Mouse (Mus musculus): ENCODE measurements around the gene Sec24c. TPM values are rescaled to one million over a fixed set of nuclear protein-coding genes. Genes with fewer than 3 reads are reported as not detected.

Sec24c gene
- polyA plus RNA-seq, 2 experiments = 28.4 to 37.1 TPM

DNA sequence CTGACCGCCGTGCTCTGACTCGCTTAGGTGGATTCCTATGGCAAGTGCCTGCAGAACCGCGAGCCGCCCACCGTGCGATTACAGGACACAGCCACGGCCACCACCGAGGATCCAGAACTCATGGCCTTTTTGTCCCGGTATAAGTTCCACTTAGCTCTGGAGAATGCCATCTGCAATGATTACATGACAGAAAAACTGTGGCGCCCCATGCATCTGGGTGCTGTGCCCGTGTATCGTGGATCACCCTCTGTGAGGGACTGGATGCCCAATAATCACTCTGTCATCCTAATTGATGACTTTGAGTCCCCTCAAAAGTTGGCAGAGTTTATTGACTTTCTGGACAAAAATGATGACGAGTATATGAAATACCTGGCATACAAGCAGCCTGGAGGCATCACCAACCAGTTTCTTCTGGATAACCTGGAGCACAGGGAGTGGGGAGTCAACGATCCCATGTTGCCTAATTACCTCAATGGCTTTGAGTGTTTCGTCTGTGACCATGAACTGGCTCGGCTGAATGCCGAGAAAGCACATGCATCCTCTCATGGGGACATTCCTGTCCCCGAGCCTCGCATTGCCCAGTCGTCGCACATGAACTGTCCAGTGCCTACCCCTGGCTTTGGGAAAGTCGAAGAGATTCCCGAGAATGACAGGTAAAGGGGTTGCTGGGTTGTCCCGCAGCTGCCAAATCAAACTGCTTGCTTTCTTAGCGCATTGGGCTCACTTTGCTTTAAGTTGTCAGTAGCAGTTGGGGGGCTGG lies 21.8 kb downstream of the Sec24c start:
- no peak for DNase-seq (ENCODE audit: low read depth in 3 of 3, low spot score in 3 of 3)
- peak overlapping the region; percentile 87 for H3K9ac ChIP-seq (replicated peaks)
- H3K36me3 ChIP-seq (replicated peaks; ENCODE audit: control insufficient read depth, insufficient read depth, low read depth) = peaks cover 38% of the 10 kb centered on the region
- H3K4me1 ChIP-seq (replicated peaks; ENCODE audit: control insufficient read depth in 2 of 2, insufficient read depth in 2 of 2, low read length in 1 of 2) = peaks cover 22 to 27% of the 10 kb centered on the region in 2 experiments
- peak overlapping the region; percentile 11; the same call in 1 of the 2 replicates for H3K27ac ChIP-seq
- H3K4me2 ChIP-seq (ENCODE audit: low read depth) = peak overlapping the region; percentile 80
- H3K9me3 ChIP-seq (ENCODE audit: control insufficient read depth, low read length) = no peaks in the 10 kb centered on the region
- no peak for TF ChIP-seq CTCF (IDR thresholded peaks at IDR 0.05; ENCODE audit: low read depth)
- TF ChIP-seq EP300 (IDR thresholded peaks at IDR 0.05; ENCODE audit: low read depth) = no peak
- H3K4me3 ChIP-seq (ENCODE audit: insufficient read depth in 1 of 2, low read depth in 2 of 2, low read length in 2 of 2) = peak overlapping the region; percentile 72 to 74
- peak; percentile 0; the same call in 1 of the 2 replicates for ATAC-seq (ENCODE audit: insufficient read depth)
- 22% methylated on average over 27 of the region's 27 CpGs for WGBS (ENCODE audit: insufficient replicate concordance)
- H3K27me3 ChIP-seq (ENCODE audit: control insufficient read depth, insufficient read depth, low read length) = no peaks in the 10 kb centered on the region

DNA sequence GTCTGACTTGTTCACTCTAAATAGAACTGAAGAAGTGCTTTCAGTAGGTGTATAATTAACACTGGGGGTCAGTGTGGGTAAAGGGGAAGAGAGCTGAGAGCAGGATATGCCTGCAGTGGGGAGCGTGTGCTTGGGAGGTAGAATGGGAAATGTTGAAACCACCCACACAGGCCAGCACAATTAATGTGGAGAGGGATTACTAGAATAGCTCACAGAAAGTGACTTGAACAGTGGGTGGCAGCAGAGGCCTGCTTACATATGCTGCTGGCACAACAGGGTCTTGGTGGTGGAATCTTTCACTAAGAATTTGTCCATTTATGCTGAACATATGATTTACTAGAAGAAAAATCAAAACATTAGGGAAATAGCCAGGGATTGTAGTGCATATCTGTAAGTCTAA lies 22.9 kb downstream of the Sec24c start:
- no peak for ATAC-seq (ENCODE audit: insufficient read depth)
- no peak overlapping the region for H3K9ac ChIP-seq (replicated peaks)
- H3K4me3 ChIP-seq (ENCODE audit: insufficient read depth in 1 of 2, low read depth in 2 of 2, low read length in 2 of 2) = peak overlapping the region in 1 of 2 experiments; percentile 72; a peak in 2 of 4 replicates
- TF ChIP-seq CTCF (IDR thresholded peaks at IDR 0.05; ENCODE audit: low read depth) (peak; percentile 69), EP300 (IDR thresholded peaks at IDR 0.05; ENCODE audit: low read depth) (no peak)
- no peaks in the 10 kb centered on the region for H3K9me3 ChIP-seq (ENCODE audit: control insufficient read depth, low read length)
- H3K27me3 ChIP-seq (ENCODE audit: control insufficient read depth, insufficient read depth, low read length) = no peaks in the 10 kb centered on the region
- H3K36me3 ChIP-seq (replicated peaks; ENCODE audit: control insufficient read depth, insufficient read depth, low read depth) = peaks cover 30% of the 10 kb centered on the region
- no peak for DNase-seq (ENCODE audit: low read depth in 3 of 3, low spot score in 3 of 3)
- peaks cover 28 to 35% of the 10 kb centered on the region in 2 experiments for H3K4me1 ChIP-seq (replicated peaks; ENCODE audit: control insufficient read depth in 2 of 2, insufficient read depth in 2 of 2, low read length in 1 of 2)
- H3K27ac ChIP-seq = no peak overlapping the region
- 29% methylated on average over 1 of the region's 1 CpGs for WGBS (ENCODE audit: insufficient replicate concordance)
- H3K4me2 ChIP-seq (ENCODE audit: low read depth) = peak overlapping the region; percentile 80

DNA sequence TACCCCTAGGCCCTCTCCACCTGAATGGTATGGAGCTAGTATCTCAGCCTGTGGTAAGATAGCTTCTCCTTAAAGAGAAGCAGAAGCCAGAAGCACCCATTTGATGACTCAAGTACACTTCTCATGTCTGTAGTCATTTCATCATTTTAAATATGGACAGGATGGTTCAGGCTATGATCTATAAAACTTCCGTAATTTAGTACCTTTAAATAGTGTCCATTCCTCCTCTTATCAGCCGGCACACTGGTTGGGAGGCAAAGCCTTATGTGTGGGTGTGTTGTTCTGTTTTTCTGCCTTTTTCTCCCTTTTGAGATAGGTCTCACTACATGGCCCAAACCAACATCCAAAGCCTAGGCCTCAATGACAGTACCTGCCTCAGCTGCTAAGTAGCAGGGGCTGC lies 24.4 kb downstream of the Sec24c start:
- Histone ChIP-seq H3K9ac (replicated peaks) (peak overlapping the region; percentile 36; the same call in 1 of the 2 replicates), H3K27ac (no peak overlapping the region), H3K4me1 (replicated peaks; ENCODE audit: control insufficient read depth in 2 of 2, insufficient read depth in 2 of 2, low read length in 1 of 2) (peaks cover 29 to 35% of the 10 kb centered on the region in 2 experiments), H3K36me3 (replicated peaks; ENCODE audit: control insufficient read depth, insufficient read depth, low read depth) (peaks cover 17% of the 10 kb centered on the region), H3K9me3 (ENCODE audit: control insufficient read depth, low read length) (no peaks in the 10 kb centered on the region), H3K4me3 (ENCODE audit: insufficient read depth in 1 of 2, low read depth in 2 of 2, low read length in 2 of 2) (no peak overlapping the region), H3K4me2 (ENCODE audit: low read depth) (peak overlapping the region; percentile 21), H3K27me3 (ENCODE audit: control insufficient read depth, insufficient read depth, low read length) (no peaks in the 10 kb centered on the region)
- DNase-seq (ENCODE audit: low read depth in 3 of 3, low spot score in 3 of 3) (no peak), ATAC-seq (ENCODE audit: insufficient read depth) (no peak)
- no peak for TF ChIP-seq EP300 (IDR thresholded peaks at IDR 0.05; ENCODE audit: low read depth)
- TF ChIP-seq CTCF (IDR thresholded peaks at IDR 0.05; ENCODE audit: low read depth) = no peak
- WGBS (ENCODE audit: insufficient replicate concordance) = 36% methylated on average over 2 of the region's 2 CpGs

DNA sequence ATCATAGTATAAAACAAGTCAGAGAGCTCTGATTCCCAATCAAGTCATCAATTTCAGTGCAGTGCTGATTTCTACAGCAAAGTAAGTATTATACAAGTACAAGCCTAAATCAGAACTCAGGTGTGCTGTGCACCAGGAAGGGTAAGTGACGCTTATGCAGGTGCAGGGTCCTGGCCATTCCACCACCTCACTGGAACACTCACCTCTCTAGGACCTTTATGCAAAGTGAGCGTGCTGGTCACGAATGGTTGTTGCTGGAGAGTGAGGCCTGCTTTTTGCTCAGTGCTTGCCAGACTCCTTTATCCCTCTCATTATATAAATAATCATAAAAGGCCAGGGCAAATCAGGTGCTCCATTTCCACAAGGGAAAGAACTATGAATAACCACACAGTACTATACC lies 26.3 kb downstream of the Sec24c start:
- 81% methylated on average over 3 of the region's 3 CpGs for WGBS (ENCODE audit: insufficient replicate concordance)
- Histone ChIP-seq H3K36me3 (replicated peaks; ENCODE audit: control insufficient read depth, insufficient read depth, low read depth) (peaks cover 10% of the 10 kb centered on the region), H3K4me2 (ENCODE audit: low read depth) (no peak overlapping the region), H3K27ac (no peak overlapping the region), H3K27me3 (ENCODE audit: control insufficient read depth, insufficient read depth, low read length) (no peaks in the 10 kb centered on the region), H3K4me3 (ENCODE audit: insufficient read depth in 1 of 2, low read depth in 2 of 2, low read length in 2 of 2) (no peak overlapping the region), H3K9ac (replicated peaks) (no peak overlapping the region), H3K9me3 (ENCODE audit: control insufficient read depth, low read length) (no peaks in the 10 kb centered on the region), H3K4me1 (replicated peaks; ENCODE audit: control insufficient read depth in 2 of 2, insufficient read depth in 2 of 2, low read length in 1 of 2) (peaks cover 30 to 31% of the 10 kb centered on the region in 2 experiments)
- DNase-seq (ENCODE audit: low read depth in 3 of 3, low spot score in 3 of 3) (no peak), ATAC-seq (ENCODE audit: insufficient read depth) (no peak)
- TF ChIP-seq EP300 (IDR thresholded peaks at IDR 0.05; ENCODE audit: low read depth) = no peak
- no peak for TF ChIP-seq CTCF (IDR thresholded peaks at IDR 0.05; ENCODE audit: low read depth)

DNA sequence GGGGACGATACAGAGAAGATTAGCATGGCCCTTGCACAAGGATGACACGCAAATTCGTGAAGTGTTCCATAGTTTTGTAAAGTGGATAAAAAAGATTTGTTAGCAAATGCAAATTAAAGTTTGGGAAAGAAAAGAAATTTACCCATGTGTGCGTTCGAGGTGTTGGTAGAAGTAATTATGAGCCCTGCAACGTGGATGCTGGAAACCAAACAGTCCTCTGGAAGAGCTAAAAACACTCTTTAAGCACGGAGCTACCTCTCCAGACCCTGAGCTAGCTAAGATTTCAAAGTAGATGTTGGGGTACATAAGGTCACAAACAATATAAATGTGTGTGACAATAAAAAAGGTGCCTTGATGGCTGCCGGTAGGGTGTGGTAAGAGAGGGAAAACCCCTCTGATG lies 27.4 kb downstream of the Sec24c start:
- H3K9me3 ChIP-seq (ENCODE audit: control insufficient read depth, low read length) = no peaks in the 10 kb centered on the region
- H3K4me3 ChIP-seq (ENCODE audit: insufficient read depth in 1 of 2, low read depth in 2 of 2, low read length in 2 of 2) = peak overlapping the region in 1 of 2 experiments; percentile 88; a peak in 3 of 4 replicates
- no peaks in the 10 kb centered on the region for H3K27me3 ChIP-seq (ENCODE audit: control insufficient read depth, insufficient read depth, low read length)
- TF ChIP-seq EP300 (IDR thresholded peaks at IDR 0.05; ENCODE audit: low read depth) = no peak
- TF ChIP-seq CTCF (IDR thresholded peaks at IDR 0.05; ENCODE audit: low read depth) = no peak
- peak overlapping the region; percentile 78; the same call in 1 of the 2 replicates for H3K9ac ChIP-seq (replicated peaks)
- no peak for DNase-seq (ENCODE audit: low read depth in 3 of 3, low spot score in 3 of 3)
- H3K4me2 ChIP-seq (ENCODE audit: low read depth) = peak overlapping the region; percentile 81
- H3K27ac ChIP-seq = no peak overlapping the region
- ATAC-seq (ENCODE audit: insufficient read depth) = no peak
- peaks cover 10% of the 10 kb centered on the region for H3K36me3 ChIP-seq (replicated peaks; ENCODE audit: control insufficient read depth, insufficient read depth, low read depth)
- 67% methylated on average over 8 of the region's 8 CpGs for WGBS (ENCODE audit: insufficient replicate concordance)
- H3K4me1 ChIP-seq (replicated peaks; ENCODE audit: control insufficient read depth in 2 of 2, insufficient read depth in 2 of 2, low read length in 1 of 2) = peaks cover 21 to 23% of the 10 kb centered on the region in 2 experiments
